Mouse (Mus musculus): Measurements from ENCODE around the gene Lbx2. TPM values are rescaled to one million over a fixed set of nuclear protein-coding genes. Genes with fewer than 3 reads are reported as not detected.

The Lbx2 gene
- polyA plus RNA-seq, 1 experiment from 2014 or later: not detected

- peaks cover 35% of the 10 kb centered on the region for H3K27me3 ChIP-seq
- H3K27ac ChIP-seq: no peak within 1 kb of the TSS
- ATAC-seq (ENCODE audit: low FRiP score): no peak
- 0 out of 2 replicates have a peak within 1 kb of the TSS, but pooled peaks have one; percentile 13 for H3K9ac ChIP-seq
- 57% methylated on average over 3 of the region's 3 CpGs for WGBS
- H3K36me3 ChIP-seq: peaks cover 24% of the 10 kb centered on the region
- H3K9me3 ChIP-seq: no peaks in the 10 kb centered on the region
- H3K4me3 ChIP-seq: no peak within 1 kb of the TSS
- H3K4me2 ChIP-seq: no peak within 1 kb of the TSS
- peaks cover 26% of the 10 kb centered on the region for H3K4me1 ChIP-seq (replicated peaks)
Measured at GRCm38 (mm10) chr6:83057790-83058189, 28.4 kb upstream of the Lbx2 start, which contains the start of gene Dqx1. Gene Dqx1, plus strand, starts transcription at chr6:83057844.

DNA sequence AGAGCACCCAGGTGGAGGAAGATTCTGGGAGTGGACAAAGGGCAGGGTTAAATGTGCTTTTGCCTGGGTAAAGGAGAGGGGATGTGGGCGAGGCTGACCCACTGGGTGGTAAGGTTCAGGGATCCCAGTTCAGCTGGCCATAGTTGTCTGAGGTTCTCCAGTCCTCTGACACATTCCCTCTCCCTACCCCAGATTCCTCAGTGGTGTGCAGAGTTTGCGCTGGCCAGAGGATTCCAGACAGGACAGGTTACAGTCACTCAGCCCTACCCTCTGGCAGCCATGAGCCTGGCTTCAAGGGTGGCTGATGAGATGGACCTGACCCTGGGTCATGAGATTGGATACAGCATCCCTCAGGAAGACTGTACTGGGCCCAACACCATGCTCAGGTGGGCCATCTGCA lies 27.4 kb upstream of the Lbx2 start:
- Histone ChIP-seq H3K4me3 (no peak overlapping the region), H3K9ac (0 out of 2 replicates have a peak overlapping the region, but pooled peaks have one; percentile 13), H3K9me3 (no peaks in the 10 kb centered on the region), H3K4me2 (no peak overlapping the region), H3K4me1 (replicated peaks) (peaks cover 16% of the 10 kb centered on the region), H3K36me3 (peaks cover 24% of the 10 kb centered on the region), H3K27ac (no peak overlapping the region), H3K27me3 (peaks cover 44% of the 10 kb centered on the region)
- ATAC-seq (ENCODE audit: low FRiP score): no peak
- 87% methylated on average over 2 of the region's 2 CpGs for WGBS

GRCm38 (mm10) chr6:83065995-83066394 lies 20.2 kb upstream of the Lbx2 start:
- Histone ChIP-seq H3K27ac (no peak overlapping the region), H3K36me3 (no peaks in the 10 kb centered on the region), H3K4me2 (no peak overlapping the region), H3K9me3 (no peaks in the 10 kb centered on the region), H3K4me1 (replicated peaks) (peaks cover 23% of the 10 kb centered on the region), H3K4me3 (no peak overlapping the region), H3K27me3 (peaks cover 99% of the 10 kb centered on the region), H3K9ac (no peak overlapping the region)
- WGBS: 49% methylated on average over 8 of the region's 8 CpGs
- no peak for ATAC-seq (ENCODE audit: low FRiP score)

DNA sequence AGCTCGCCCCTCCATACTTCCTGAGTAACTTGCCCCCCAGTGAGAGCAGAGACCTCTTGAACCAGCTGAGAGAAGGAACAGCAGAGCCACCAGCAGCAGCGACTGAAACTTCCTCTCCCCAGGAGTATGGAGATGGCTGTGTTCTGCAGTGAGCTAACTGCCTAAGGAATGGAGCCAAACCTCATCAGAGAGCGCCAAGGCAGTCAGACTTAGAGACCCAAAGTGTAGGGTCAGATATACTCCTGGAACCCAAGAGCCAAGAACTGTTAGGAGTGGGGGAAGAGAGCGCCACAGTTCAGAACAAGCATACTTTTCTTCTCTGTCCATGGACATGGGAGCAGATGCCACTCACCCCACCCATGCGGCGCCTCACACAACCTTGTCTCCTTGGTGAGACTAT lies 19.7 kb upstream of the Lbx2 start:
- Histone ChIP-seq H3K27me3 (peaks cover 99% of the 10 kb centered on the region), H3K4me1 (replicated peaks) (peaks cover 27% of the 10 kb centered on the region), H3K27ac (no peak overlapping the region), H3K36me3 (no peaks in the 10 kb centered on the region), H3K4me2 (no peak overlapping the region), H3K9ac (no peak overlapping the region), H3K9me3 (no peaks in the 10 kb centered on the region), H3K4me3 (no peak overlapping the region)
- no peak for ATAC-seq (ENCODE audit: low FRiP score)
- 29% methylated on average over 6 of the region's 6 CpGs for whole genome bisulfite sequencing

DNA sequence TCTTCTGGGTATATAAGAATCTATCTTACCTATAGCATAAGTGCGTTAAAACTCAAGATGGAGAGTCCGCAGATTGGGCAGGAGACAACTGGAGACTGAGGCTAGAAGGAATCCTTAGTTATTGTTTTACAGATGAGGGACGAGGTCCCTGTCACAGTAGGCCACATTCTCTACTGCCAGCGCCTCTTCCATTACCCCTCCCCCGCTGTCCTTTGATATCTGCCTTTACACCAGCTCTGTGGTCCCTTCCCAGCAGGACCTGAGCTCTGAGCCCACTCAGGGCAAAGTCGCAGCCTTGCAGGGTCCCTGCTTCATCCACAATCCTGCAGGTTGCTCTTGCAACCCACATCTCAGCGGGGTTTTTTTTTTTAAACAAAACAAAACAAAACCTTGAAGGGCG lies 17.9 kb upstream of the Lbx2 start:
- Histone ChIP-seq H3K9me3 (no peaks in the 10 kb centered on the region), H3K4me3 (peak overlapping the region; percentile 23), H3K9ac (no peak overlapping the region), H3K4me2 (no peak overlapping the region), H3K4me1 (replicated peaks) (peaks cover 28% of the 10 kb centered on the region), H3K27me3 (peaks cover 99% of the 10 kb centered on the region), H3K36me3 (no peaks in the 10 kb centered on the region), H3K27ac (no peak overlapping the region)
- 3% methylated on average over 8 of the region's 8 CpGs for WGBS
- no peak for ATAC-seq (ENCODE audit: low FRiP score)

GRCm38 (mm10) chr6:83068706-83069487 lies 17.3 kb upstream of the Lbx2 start:
- no peak for ATAC-seq (ENCODE audit: low FRiP score)
- 1% methylated on average over 71 of the region's 81 CpGs for WGBS
- 0 out of 2 replicates have a peak overlapping the region, but pooled peaks have one; percentile 9 for H3K9ac ChIP-seq

DNA sequence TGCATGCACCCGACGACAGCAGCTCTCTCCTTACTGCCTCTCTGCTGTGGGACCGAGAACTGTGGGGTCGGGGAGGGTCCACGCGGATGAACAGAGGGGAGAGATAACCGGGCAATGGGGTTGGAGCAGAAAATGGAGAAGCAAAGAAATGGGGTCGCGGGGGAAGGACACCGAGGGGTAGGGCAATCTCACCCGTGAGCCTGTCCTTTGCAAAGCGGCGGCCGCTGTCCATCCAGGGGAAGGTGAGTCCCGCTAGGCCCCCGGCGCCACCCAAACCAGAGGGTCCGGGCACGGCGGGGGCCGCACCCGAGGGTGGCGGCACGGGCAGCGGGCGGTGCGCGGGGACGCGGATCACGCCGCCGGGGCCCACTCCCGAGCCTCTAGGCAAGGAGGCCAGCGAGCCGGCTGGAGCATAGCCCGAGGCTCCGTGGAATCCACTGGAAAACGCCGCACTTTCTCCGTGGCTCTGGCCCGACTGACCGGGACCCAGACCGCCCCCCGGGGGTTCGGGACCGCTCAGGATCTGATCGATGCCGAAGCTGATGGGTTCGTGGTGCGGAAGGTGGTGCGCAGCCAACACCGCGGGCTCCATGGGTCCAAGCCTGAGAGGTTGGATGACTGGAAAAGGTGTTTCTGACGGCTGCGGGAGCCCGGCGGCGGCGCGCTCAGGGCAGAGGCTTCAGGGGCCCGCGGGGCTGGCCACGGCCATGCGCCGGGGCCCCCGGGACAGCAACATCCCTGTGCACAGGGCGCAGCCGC lies 16.5 kb upstream of the Lbx2 start:
- Histone ChIP-seq H3K9me3 (no peaks in the 10 kb centered on the region), H3K4me2 (peak overlapping the region; percentile 11; the same call in 1 of the 2 replicates), H3K36me3 (no peaks in the 10 kb centered on the region), H3K9ac (no peak overlapping the region), H3K27me3 (peaks cover 99% of the 10 kb centered on the region), H3K4me3 (peak overlapping the region; percentile 21), H3K27ac (no peak overlapping the region), H3K4me1 (replicated peaks) (peaks cover 28% of the 10 kb centered on the region)
- 2% methylated on average over 66 of the region's 69 CpGs for WGBS
- ATAC-seq (ENCODE audit: low FRiP score): no peak

More at GRCm38 (mm10) chr6:83068706-83069487, 17.3 kb upstream of the Lbx2 start:
- H3K4me2 ChIP-seq: peak overlapping the region; percentile 36; the same call in 1 of the 2 replicates
- H3K36me3 ChIP-seq: no peaks in the 10 kb centered on the region
- H3K27ac ChIP-seq: no peak overlapping the region
- H3K4me3 ChIP-seq: peak overlapping the region; percentile 23
- H3K27me3 ChIP-seq: peaks cover 99% of the 10 kb centered on the region
- H3K4me1 ChIP-seq (replicated peaks): peaks cover 28% of the 10 kb centered on the region
- no peaks in the 10 kb centered on the region for H3K9me3 ChIP-seq

GRCm38 (mm10) chr6:83070247-83070310 lies 16.1 kb upstream of the Lbx2 start, which contains the start of gene Tlx2:
Gene Tlx2, minus strand, starts transcription at chr6:83070293.
- Histone ChIP-seq H3K4me1 (replicated peaks) (peaks cover 28% of the 10 kb centered on the region), H3K36me3 (no peaks in the 10 kb centered on the region), H3K27me3 (peaks cover 99% of the 10 kb centered on the region), H3K27ac (no peak within 1 kb of the TSS), H3K4me3 (peak within 1 kb of the TSS; percentile 23), H3K9me3 (no peaks in the 10 kb centered on the region), H3K4me2 (peak within 1 kb of the TSS; percentile 11; the same call in 1 of the 2 replicates), H3K9ac (no peak within 1 kb of the TSS)
- WGBS: 0% methylated on average over 9 of the region's 10 CpGs
- ATAC-seq (ENCODE audit: low FRiP score): no peak

GRCm38 (mm10) chr6:83070311-83071219 lies 15.6 kb upstream of the Lbx2 start:
- H3K9me3 ChIP-seq: no peaks in the 10 kb centered on the region
- H3K4me2 ChIP-seq: peak overlapping the region; percentile 11; the same call in 1 of the 2 replicates
- no peak overlapping the region for H3K27ac ChIP-seq
- H3K9ac ChIP-seq: no peak overlapping the region
- peaks cover 99% of the 10 kb centered on the region for H3K27me3 ChIP-seq
- under 1% methylated on average over 56 of the region's 58 CpGs for WGBS
- H3K36me3 ChIP-seq: no peaks in the 10 kb centered on the region
- ATAC-seq (ENCODE audit: low FRiP score): no peak; the same call in 1 of the 2 replicates
- peaks cover 28% of the 10 kb centered on the region for H3K4me1 ChIP-seq (replicated peaks)
- peak overlapping the region; percentile 21 for H3K4me3 ChIP-seq

DNA sequence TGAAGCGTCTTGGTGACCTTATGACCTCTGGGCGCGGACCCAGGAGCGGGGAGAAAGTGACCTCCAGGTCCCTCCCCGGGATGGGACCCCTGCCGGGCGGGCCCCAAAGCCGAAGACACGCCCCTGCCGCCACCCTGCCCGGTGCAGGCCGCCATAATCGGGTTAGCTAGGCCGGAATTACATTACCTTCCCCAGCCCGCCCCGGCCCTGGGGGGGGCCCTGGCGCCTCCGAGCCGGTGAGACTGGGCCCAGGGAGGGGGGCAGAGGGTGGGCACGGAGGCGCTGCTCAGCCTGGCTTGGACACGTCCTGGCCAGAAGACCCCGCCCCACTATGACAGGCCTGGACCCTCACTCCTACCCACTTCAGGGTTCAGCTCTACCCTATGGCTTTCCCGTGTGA lies 14.9 kb upstream of the Lbx2 start:
- H3K4me1 ChIP-seq (replicated peaks): peaks cover 28% of the 10 kb centered on the region
- H3K9me3 ChIP-seq: no peaks in the 10 kb centered on the region
- H3K9ac ChIP-seq: no peak overlapping the region
- H3K4me2 ChIP-seq: no peak overlapping the region
- no peaks in the 10 kb centered on the region for H3K36me3 ChIP-seq
- H3K27ac ChIP-seq: no peak overlapping the region
- 0% methylated on average over 24 of the region's 24 CpGs for WGBS
- 0 out of 2 replicates have a peak overlapping the region, but pooled peaks have one; percentile 4 for H3K4me3 ChIP-seq
- ATAC-seq (ENCODE audit: low FRiP score): no peak
- peaks cover 99% of the 10 kb centered on the region for H3K27me3 ChIP-seq

DNA sequence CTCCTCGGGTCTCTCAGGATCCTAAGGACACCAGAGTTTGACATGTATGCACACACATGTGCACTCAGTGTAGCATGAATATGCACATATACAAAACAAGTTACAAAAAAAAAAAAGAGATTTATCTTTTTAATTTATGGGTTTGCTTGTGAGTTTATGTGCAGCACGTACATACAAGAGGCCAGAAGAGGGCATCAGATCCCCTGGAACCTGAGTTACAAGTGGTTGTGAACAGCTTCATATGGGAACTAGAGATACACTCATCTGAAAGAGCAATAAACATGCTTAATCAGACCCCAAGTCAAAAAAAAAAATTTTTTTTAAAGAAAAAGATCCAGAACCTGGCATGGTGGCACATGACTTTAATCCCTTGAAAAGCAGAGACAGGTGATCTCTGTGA lies 11.2 kb upstream of the Lbx2 start:
- WGBS: 25% methylated on average over 2 of the region's 2 CpGs
- no peak for ATAC-seq (ENCODE audit: low FRiP score)

More for the DNA sequence above, 11.2 kb upstream of the Lbx2 start:
- H3K36me3 ChIP-seq: no peaks in the 10 kb centered on the region
- peaks cover 33% of the 10 kb centered on the region for H3K4me1 ChIP-seq (replicated peaks)
- H3K9me3 ChIP-seq: no peaks in the 10 kb centered on the region
- H3K27me3 ChIP-seq: peaks cover 72% of the 10 kb centered on the region
- no peak overlapping the region for H3K4me3 ChIP-seq
- no peak overlapping the region for H3K4me2 ChIP-seq
- H3K9ac ChIP-seq: no peak overlapping the region
- H3K27ac ChIP-seq: no peak overlapping the region
